Mouse (Mus musculus) heart, adult 9 months (tissue): Measurements from ENCODE around the gene Def6.

Experiments used
- DNase-seq, 2 experiments: peaks; one replicate each; pipeline ENCODE4 v3.0.0; 2022; ENCODE audit warnings: low spot score in 2 of 2

Gene Def6

DNA sequence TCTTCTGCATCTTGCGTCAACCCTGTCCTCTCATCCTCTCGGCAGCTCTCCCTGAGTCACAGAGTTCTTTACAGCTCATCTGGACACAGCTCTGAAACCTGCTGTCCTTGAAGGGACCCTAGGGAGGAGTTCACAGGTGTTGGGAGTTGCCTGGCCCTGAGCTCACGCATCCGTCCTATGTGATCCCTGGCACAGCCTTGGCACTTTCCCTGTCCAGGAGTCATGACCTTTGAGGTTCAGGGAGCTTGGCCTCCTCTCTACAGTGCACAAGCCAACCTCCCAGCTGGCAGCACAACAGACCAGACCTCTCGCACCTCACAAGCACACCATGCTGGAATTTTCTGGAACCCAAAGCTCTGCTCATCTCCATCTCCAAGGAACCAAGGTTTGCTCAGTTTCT, 33.3 kb downstream of the Def6 start:
- no peak for DNase-seq

DNA sequence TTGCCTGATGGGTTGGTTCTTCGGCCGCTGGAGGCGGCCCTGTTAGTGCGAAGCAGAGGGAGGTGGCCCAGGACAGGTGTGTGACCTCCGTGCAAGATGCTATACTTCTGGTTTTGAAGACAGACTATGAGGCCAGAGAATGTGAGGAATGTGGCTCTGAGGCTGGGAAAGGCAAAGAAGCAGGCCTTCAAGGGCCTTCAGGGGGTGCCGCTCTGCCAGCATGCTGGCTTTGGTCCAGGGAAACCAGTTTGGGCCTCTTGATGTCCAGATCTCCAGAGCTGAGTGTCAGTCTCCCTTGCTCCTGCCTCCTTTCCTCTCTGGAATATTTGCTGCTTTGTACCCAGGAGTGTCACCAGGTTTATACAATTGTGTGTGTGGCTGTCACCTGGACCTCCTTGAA, 34.7 kb downstream of the Def6 start:
- no peak for DNase-seq

DNA sequence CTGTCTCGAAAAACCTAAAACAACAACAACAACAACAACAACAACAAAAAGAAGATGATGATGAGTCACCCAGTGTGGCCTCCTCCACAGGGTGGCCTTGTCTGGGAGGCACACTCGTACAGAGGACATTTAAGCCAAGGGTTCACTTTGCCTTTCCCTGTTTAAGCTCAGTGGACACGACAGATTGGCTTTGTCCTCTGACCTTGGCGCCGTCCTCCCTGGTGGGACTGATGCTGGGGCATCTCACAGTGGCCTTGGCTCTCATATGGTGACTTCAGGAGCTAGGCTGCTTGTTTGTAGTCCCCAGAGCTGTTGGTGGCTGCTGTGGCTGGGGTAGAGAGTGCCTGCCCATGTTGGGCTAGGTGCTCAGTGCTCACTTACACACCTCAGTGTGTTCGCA, 36.6 kb downstream of the Def6 start:
- DNase-seq = no peak

DNA sequence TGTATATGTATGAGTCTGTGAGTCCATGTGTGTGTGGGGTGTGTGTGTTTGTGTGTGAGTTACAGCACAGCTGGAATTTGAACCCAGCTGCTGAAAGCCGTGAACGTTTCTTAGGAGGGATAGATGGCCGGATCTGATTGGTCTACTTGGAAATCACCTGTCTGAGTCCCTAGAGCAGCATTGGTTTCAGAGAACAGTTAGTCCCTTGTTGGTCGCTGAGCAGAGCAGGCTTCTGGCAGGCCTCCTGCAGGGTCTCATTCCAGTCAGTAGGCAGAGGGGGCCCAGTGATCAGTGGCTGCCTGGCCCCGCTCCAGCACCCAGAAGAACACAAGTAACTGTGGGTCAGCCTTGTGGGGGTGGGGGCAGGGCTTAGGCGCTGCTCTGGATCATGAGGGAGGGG, 37.1 kb downstream of the Def6 start:
- DNase-seq = no peak

DNA sequence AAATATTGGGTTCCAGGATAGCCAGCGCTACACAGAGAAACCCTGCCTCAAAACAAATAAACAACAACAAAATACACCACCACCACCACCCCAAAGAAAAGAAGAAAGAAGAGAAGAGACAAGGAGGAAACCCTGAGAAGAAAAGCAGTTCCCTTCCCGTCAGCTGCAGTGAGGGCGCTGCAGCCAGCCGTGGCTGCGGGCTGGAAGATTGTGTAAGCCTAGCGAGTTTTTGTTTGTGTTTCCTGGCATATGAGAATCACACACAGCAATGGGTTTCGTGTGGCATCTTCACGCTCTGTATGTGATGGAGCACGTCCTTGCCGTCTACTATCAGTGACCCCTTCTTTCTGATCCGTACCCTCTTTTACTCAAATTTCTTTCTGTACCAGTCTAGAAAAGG, 39.1 kb downstream of the Def6 start:
- DNase-seq = no peak

DNA sequence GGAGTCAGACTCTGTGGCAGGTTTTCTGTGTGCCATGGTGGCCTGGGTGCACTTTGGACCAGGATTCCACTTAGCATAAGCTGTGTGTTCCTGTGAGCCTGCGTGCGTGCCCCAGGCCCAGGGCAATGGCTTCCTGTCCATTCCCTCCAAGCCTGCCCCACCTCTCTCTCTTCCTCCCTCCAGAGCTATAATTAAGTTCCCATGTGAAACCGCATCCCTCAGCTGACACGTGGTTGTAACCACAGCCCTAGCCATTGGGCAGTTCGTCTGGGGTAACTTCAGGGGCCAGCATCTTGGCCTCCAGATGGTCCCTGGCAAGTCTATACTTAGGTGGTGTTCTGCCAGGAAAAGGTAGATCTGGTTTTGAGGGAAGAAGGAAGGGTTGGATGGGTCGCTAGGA, 40.0 kb downstream of the Def6 start:
- peak; percentile 73 to 85 for DNase-seq

DNA sequence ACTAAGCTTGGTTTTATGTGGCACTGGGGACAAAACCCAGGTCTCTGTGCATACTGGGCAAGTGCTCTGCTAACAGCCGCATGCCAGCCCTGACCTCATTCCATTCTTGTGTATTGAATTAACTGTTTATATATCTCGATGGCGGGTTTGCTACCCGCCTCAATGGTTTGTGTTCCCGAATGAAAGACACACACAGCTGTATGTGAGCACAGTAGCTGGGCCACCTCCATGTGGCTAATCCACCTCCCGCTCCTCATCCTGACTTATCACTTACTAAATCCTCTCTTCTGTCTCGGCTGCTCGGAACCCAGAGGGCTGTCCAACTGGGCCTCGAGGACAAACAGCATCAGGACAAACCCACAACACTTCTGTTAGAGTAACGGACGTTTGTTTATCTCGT, 41.5 kb downstream of the Def6 start:
- no peak for DNase-seq

DNA sequence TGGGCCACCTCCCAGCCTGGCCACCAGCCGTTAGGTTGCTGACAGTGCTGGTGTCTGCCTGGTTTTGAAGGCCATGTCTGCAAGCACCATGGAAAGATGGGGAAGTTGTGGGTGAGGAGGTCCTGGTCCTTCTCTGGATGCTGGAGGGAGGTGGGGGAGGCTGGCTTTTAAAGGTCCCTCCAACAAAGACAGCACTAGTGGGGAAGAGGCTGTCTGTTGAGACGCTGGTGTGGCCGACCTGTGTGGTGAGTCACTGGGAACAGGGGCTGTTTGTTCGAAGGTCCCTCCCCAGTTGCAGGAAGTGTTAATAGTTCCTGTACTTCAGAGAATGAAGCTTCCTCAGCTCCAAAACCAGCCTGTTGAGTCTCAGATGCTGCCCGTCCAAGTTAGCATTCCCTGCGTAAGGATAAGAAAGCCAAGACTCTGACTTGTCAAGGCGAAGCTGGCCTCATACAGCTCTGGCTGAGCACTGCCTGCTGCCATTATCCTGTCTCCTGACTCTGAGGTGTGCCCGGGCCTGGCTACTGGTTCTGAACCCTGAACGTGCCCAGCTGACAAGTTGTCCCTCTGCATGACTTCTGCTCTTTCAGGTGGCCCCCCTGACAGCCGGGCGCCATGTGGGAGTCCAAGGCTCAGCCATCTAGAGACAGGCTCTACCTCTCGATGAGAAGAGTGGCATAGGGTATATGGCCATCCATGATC, 44.2 kb downstream of the Def6 start:
- no peak for DNase-seq

DNA sequence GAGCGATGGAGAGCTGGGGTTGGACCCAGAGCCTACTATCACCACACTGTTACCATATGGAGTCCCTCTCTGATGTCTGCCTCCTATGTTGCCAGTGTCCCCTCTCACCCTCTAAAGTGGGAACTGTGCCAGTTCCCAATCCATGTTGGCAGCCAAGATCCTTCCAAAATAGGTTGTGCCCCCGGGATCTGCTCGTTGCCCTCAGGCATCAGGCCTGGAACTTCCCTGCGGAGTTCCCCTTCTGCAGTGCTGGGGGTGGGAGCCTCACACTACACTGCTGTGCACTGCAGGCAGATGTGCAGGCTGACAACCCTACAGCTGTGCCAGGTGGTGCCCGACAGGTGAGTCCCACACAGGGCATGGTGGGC, 44.7 kb downstream of the Def6 start:
- no peak for DNase-seq

DNA sequence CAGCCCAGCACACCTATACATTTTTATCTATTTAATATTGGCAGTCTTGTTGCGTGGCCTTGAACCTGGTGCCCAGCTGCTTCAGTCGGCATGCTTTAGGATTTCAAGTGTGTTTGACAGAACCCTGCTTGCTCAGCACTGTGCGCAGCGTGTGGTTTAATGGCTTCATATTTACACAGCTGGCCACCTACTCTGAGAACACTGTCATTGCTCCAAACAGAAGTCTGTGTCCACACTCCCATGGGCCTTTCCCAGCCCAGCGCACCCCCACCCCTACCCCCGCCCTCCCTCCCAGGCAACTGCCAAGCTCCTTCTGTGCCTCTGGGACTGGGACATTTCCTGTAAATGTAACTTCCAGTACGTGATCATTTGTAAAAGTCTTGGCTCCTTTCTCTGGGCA, 45.6 kb downstream of the Def6 start:
- peak; percentile 50 to 72 for DNase-seq

DNA sequence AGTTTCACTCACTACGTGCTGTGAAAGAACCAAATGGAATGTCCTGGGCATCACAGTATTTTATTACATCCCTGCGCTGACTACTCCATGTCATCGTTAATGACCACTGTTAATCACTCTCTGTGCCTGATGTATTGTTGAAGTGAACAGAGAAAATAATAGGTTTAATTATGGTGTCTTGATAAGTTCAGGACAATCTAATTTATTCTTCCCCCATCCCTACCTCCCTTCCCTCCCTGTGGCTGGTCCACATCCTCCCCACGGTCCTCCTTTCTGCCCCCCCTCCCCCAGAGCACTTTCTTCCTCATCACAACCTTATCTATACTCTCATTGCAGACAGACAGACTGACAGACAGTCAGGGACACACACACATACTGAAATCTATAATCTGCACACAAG, 47.2 kb downstream of the Def6 start:
- no peak for DNase-seq

DNA sequence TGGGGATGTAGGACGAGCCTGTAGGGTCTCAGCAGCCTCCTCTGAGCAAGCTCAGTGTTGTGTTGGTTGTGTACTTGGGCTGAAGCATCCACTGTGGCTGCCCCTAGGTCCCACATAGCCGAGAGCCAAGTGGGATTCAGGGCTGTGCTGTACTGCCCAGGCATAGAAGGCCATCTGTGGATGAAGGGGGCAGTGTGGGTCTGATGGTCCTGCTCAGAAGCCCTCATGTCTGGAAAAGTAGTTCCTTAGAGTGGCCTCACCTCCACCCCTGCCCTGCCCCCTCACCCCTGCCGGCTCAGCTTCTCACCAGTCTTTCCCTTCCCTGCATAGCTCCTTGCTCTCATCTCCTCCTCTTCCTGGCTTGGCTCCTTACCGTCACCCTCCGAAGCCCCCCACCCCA, 48.1 kb downstream of the Def6 start:
- DNase-seq = no peak

DNA sequence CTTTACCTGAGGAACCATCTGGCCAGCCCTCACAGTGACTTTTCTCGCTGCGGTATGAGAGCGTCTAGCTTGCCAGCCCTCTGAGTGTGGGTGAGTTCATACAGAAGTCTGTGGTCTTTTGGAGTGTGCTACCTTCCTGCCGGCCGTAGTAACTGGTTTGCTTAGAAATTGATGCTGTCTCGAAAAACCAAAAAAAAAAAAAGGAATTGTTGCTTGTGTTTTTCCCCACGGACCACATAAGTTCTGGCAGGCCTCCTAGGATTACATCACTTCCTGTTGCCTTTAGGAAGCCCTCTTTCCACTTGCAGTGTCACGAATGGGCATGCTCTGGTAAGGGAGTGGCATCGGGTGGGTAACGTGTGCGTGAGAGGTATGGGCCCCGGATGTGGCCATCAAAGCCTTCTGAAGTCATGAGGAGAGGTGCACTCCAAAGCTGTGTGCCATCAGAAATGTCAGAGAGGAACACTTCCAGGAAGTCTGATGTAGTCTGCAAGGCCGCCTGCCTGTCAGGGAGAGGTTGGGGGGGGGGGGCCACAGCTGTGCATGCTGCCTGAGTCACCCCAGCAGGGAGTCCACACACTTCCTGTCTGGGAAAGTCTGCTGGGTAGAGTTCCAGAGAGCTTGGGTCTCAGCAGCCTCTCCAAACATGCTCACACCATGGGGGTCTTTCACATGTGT, 49.2 kb downstream of the Def6 start:
- DNase-seq = peak; percentile 85 to 91

DNA sequence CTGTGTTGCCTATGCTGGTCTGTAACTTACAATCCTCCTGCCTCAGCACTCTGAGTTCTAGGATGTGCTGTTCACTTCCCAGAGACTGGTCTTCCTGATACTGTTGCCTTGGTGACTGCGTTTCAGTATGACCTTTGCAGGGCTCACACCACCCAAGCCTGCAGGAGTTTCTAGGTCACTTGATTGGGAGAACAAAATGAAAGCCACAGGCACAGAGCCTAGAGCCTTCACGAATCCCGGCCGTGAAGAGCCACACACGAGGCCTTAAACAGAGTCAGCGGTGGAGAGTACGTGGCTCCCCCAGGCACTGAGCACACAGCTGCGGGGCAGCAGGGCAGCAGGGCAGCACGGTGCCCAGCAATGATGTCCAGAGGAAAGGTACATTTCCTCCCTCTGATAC, 50.7 kb downstream of the Def6 start:
- no peak for DNase-seq

DNA sequence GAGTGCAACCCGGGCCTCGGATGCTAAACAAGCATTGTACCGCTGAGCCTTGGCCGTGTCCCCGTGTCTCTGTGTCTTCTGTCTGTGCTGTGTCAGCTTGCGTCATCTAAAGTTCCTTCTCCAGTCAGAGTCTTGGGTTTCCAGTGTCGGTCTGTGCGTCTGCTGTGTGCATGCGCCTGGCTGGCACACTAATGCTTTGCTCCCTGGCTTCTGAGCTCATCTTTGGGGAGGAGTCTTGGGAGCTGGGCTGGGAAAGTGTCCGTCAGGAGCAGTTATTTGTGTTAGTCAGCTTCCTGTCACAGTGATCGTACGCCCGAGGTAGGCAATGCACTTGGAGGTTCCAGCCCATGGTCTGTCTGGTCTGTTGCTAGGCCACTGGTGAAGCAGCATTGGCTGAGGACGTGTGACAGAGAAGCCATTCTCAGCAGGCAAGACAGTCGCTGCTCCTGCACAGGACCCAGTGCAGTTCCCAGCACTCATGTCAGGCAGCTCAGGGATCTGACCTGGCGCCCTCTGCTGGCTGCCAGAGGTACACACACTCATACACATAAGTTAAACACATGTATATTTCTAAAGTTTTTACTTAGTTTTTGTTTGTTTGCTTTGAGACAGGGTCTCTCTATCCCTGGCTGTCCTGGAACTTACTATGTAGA, 52.4 kb downstream of the Def6 start:
- DNase-seq = peak in 1 of 2 experiments; percentile 38

DNA sequence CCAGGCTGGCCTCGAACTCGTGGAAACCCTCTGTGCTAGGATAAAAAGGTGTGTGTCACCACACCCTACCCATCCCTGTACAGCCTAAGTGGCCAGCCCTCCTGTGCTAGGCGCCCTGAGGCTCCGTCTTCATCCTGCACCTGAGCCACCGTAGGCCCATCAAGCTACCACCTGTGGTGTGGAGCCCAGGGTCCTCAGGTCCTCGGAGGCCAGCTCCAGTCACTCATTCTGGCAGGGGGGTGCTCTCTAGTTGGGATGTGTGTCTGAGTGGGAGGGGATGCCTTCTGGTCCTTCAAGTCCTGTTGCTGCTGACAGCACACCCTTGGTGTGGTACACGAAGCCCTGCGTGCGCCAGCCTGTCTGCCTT, 52.9 kb downstream of the Def6 start:
- no peak for DNase-seq

DNA sequence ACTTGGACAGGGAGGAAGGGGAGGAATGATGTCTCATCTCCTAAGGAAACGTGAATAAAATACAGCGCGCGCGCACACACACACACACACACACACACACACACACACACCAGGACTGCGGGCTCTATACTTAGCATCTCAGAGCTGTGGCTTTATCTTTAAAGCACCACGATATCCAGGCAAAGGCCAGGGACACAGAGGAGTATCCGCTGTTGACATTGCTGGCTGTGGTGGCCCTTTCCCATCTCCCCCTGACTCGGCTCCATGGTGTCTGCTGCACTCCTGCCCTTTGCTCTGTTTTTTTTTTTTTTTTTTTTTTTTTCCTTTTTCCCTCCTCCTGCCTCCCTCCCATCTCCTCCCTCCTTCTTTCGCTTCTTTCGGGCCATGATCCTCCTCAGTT, 54.2 kb downstream of the Def6 start:
- DNase-seq = no peak

DNA sequence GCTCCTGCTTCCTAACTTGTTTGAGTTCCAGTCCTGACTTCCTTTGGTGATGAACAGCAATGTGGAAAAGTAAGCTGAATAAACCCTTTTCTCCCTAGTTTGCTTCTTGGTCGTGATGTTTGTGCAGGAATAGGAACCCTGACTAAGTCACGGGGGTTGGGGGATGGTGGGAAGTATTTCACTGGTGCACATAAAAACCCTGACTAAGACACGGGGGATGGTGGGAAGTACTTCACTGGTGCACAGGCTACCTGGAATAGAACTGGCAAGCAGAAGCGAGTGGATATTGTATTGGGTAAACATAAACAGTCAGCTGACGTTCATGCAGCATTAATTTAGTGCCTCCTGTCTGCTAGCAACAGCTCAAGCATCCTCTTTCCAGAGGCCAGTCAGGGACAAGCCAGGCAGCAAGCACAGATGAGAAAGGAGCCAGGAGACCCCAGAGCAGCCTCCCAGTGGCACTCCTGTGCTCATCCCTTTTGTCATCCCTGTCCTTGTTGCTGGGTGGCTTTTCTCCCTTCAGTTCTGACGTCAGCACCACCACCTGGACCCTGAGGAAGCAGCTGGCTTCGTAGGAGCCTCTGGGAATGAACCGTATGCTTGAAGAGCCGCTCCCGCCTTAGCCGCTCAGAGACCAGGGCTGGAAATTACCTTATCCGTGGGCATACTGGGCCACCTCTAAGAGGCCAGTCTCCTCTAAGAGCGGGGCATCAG, 55.8 kb downstream of the Def6 start:
- DNase-seq = no peak

DNA sequence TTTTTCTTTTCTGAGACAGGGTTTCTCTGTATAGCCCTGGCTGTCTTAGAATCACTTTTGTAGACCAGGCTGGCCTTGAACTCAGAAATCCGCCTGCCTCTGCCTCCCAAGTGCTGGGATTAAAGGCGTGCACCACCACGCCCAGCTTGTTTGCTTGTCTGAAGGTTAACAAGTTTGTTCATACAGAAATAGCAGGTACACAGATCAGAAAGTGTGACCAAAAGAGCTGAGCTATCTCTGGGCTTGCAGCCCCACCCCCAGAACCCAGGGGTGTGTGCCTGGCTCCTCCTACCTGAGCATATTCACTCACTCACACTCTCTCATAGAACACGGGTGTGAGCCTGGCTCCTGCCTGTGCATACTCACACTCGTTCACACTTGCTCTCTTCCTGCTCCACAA, 59.7 kb downstream of the Def6 start:
- DNase-seq = no peak

DNA sequence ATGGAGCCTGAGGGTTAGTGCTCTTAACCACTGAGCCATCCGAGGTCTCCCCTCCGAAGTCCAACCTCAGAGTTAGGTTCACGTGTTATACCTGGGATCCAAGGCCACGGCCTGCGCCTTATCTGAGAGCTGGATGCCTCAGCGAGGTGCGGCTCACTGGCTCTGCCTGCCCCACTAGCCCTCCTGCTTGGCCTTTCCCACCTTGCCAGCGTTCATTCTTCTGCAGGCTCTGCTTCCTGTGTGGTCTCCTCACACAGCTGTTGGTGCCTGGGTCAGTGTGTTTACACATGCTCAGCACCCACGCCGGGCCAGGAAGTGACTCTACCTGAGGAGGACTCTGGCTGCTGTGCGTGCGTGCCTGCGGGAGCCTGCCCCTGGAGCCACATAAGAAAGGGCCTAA, 62.6 kb downstream of the Def6 start:
- no peak for DNase-seq

DNA sequence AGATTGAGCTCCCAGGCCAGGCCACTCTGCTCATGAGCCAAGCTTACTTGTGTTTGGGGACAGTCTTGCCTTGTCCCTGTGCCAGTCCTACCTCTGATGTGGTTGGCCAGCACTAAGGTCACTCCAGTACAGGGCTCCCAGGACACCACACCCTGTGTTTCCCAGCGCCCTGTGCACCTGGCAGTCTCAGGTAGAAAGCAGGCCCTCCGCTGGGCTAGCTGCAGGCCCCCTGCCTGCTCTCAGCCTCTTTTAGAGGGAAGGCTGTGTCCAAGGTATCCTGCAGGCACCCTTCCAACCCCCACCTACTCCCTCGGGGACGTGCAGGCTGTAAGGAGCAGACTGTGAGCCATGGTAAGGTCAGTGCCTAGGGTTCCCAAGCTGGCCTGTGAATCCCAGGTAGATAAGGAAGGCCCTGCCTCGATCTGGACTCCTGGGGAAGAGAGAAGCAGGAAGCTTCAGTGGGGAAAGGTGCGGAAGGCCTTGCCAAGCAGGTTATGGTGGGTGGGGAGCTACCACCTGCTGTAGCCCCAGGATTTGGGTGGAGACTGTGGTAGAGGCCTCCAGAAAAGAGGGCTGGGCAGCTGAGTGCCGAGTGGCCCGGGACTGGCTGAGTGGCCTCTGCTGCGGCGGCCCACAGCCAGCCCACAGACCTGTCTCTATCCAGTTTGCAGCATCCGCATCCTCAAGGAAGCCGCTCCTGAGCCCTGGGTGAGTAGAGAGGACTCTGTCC, 64.1 kb downstream of the Def6 start:
- DNase-seq = no peak

DNA sequence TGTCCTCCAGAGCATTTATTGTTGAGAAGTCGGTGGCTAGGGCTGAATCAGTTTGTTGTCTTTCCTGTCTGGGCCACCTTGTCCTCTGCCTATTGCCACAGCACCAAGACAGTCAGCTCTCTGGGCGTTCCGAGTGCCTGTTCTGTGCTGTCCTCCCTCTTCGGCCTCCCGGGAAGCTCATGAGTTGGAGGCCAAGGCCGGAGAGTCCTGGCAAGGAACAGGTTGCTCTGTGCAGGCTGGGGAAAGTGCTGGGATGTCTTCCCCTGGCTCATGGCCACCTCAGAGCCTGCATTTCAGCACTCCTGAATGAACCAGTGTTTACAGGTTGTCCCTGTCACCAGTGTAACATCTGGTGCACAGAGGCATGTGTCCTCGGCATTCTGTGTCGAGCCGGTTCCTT, 64.7 kb downstream of the Def6 start:
- no peak for DNase-seq
